Mouse (Mus musculus) thymus, adult 2 months (tissue): Measurements from ENCODE around the gene Zfp385a.
A peak's percentile ranks its signal among the peaks of the same experiment; 100 is the strongest.

Experiments
- CTCF ChIP-seq: fragments of 200-500 bp; IDR thresholded peaks from 2 replicates; pipeline ENCODE4 v1.5.1; 2012; ENCODE audit warnings: mild to moderate bottlenecking, control low read depth, low read length, moderate library complexity, borderline replicate concordance; ENCODE audit not compliant: control insufficient read depth, poor library complexity, insufficient read depth; ENCODE audit errors: extremely low read depth
- POLR2A ChIP-seq: fragments of 200-500 bp; IDR thresholded peaks from 2 replicates; pipeline ENCODE4 v1.6.1; 2012; ENCODE audit warnings: mild to moderate bottlenecking, low read length, control low read depth, moderate library complexity; ENCODE audit not compliant: control insufficient read depth, poor library complexity, insufficient read depth; ENCODE audit errors: extremely low read depth

- TF ChIP-seq CTCF (peak; percentile 46; the same call in 1 of the 2 replicates), POLR2A (no peak)
Observed at GRCm38 (mm10) chr15:103307125-103307524, 32.8 kb downstream of the Zfp385a start.
